Mouse (Mus musculus): Measurements from ENCODE around the gene Tfip11.

GRCm38 (mm10) chr5:112276907-112277348, 49.2 kb upstream of the Tfip11 start:
- TF ChIP-seq CTCF (IDR thresholded peaks at IDR 0.05) (no peak), EP300 (IDR thresholded peaks at IDR 0.05; ENCODE audit: insufficient read depth, low read depth, low read length) (no peak), POLR2A (IDR thresholded peaks at IDR 0.05; ENCODE audit: insufficient read depth, low read depth, low read length) (no peak)

All from heart, adult 2 months (tissue).